Mouse (Mus musculus): ENCODE measurements around the gene Efna1.

Gene Efna1

GRCm38 (mm10) chr3:89244982-89245687, 35.8 kb downstream of the Efna1 start:
- DNase-seq (ENCODE audit: low spot score in 2 of 2), result peak in 1 of 2 experiments; percentile 44

GRCm38 (mm10) chr3:89244158-89244981, 36.6 kb downstream of the Efna1 start:
- peak in 1 of 2 experiments; percentile 52 for DNase-seq (ENCODE audit: low spot score in 2 of 2)

- DNase-seq (ENCODE audit: low spot score in 2 of 2), result peak; percentile 78 to 80
Measured at GRCm38 (mm10) chr3:89243609-89244008, 37.3 kb downstream of the Efna1 start.

- DNase-seq (ENCODE audit: low spot score in 2 of 2), result peak; percentile 68 to 76
Measured at GRCm38 (mm10) chr3:89242331-89242895, 38.5 kb downstream of the Efna1 start.

GRCm38 (mm10) chr3:89238494-89238893, 42.4 kb downstream of the Efna1 start:
- DNase-seq (ENCODE audit: low spot score in 2 of 2), result no peak

GRCm38 (mm10) chr3:89237682-89238081, 43.3 kb downstream of the Efna1 start:
- DNase-seq (ENCODE audit: low spot score in 2 of 2), result no peak

GRCm38 (mm10) chr3:89236516-89236915, 44.4 kb downstream of the Efna1 start:
- no peak for DNase-seq (ENCODE audit: low spot score in 2 of 2)

- peak; percentile 68 for DNase-seq (ENCODE audit: low spot score in 2 of 2)
Measured at GRCm38 (mm10) chr3:89233562-89234110, 47.3 kb downstream of the Efna1 start.

- DNase-seq (ENCODE audit: low spot score in 2 of 2), result no peak
Measured at GRCm38 (mm10) chr3:89232614-89233013, 48.3 kb downstream of the Efna1 start.

- DNase-seq (ENCODE audit: low spot score in 2 of 2), result no peak
Measured at GRCm38 (mm10) chr3:89231772-89232275, 49.1 kb downstream of the Efna1 start.

GRCm38 (mm10) chr3:89231345-89231744, 49.6 kb downstream of the Efna1 start:
- DNase-seq (ENCODE audit: low spot score in 2 of 2), result no peak

- DNase-seq (ENCODE audit: low spot score in 2 of 2), result no peak
Measured at GRCm38 (mm10) chr3:89230561-89230960, 50.4 kb downstream of the Efna1 start.

- no peak for DNase-seq (ENCODE audit: low spot score in 2 of 2)
Measured at GRCm38 (mm10) chr3:89229276-89229675, 51.7 kb downstream of the Efna1 start.

- no peak for DNase-seq (ENCODE audit: low spot score in 2 of 2)
Measured at GRCm38 (mm10) chr3:89228836-89229235, 52.1 kb downstream of the Efna1 start, which contains the start of gene Muc1. TSS of gene Muc1 (plus strand) at chr3:89229057.

GRCm38 (mm10) chr3:89228180-89228549, 52.8 kb downstream of the Efna1 start:
- DNase-seq (ENCODE audit: low spot score in 2 of 2), result peak; percentile 82 to 85

GRCm38 (mm10) chr3:89227307-89228179, 53.4 kb downstream of the Efna1 start:
- peak in 1 of 2 experiments; percentile 53 for DNase-seq (ENCODE audit: low spot score in 2 of 2)

- no peak for DNase-seq (ENCODE audit: low spot score in 2 of 2)
Measured at GRCm38 (mm10) chr3:89226900-89227299, 54.0 kb downstream of the Efna1 start, which contains the start of gene Mtx1. TSS of gene Mtx1 (minus strand) at chr3:89227088.

- no peak for DNase-seq (ENCODE audit: low spot score in 2 of 2)
Measured at GRCm38 (mm10) chr3:89226361-89226760, 54.6 kb downstream of the Efna1 start.

- no peak for DNase-seq (ENCODE audit: low spot score in 2 of 2)
Measured at GRCm38 (mm10) chr3:89225918-89226317, 55.0 kb downstream of the Efna1 start.

- no peak for DNase-seq (ENCODE audit: low spot score in 2 of 2)
Measured at GRCm38 (mm10) chr3:89225321-89225815, 55.6 kb downstream of the Efna1 start.

GRCm38 (mm10) chr3:89224796-89225195, 56.1 kb downstream of the Efna1 start:
- DNase-seq (ENCODE audit: low spot score in 2 of 2), result no peak
